Comparison of ENCODE assay signal across 14 mouse cellular contexts in the genomic region with DNA sequence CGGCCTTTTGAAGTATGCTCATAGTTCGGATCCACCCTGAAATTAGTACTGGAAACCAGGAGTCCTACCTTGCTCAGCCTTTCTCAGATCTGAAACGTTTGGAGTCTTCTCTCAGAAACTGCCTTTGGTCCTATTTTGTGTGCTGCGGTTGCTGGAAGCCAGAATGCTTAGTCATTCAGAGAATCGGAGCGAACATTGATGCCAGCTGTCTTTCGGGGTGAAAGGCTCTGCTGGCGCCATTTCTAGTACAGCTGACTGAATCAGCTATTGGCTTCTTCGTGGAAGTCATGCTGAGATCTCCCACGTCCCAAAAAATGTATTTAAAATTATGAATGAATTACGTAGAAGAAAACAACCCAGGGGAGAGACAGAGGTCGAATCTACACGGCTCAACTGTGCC.
A peak's percentile ranks its signal among the peaks of the same experiment; 100 is the strongest.
DNase-seq lines count a peak whose midpoint lies in the region; ATAC-seq and TF ChIP-seq lines count a peak whose summit lies in the region.
"Had no signal": no experiment of that assay in that cellular context is flagged by ENCODE, and none has a peak within 500 bp of the region (broad histone marks: within the 10 kb centered on the region; RNA-seq: fewer than 3 reads in every experiment).

No protein-coding gene starts in this region.

- H3K27me3 ChIP-seq in forebrain, embryonic 14.5 days (replicated peaks; ENCODE audit: control insufficient read depth, insufficient read depth, low read length) = no peaks in the 10 kb centered on the region
- H3K27me3 ChIP-seq in forebrain, embryonic 13.5 days = no peaks in the 10 kb centered on the region
- no peaks in the 10 kb centered on the region for H3K27me3 ChIP-seq in liver, adult 2 months (ENCODE audit: control insufficient read depth, insufficient read depth, low read length)
- no peaks in the 10 kb centered on the region for H3K27me3 ChIP-seq in hindbrain, embryonic 10.5 days (ENCODE audit: insufficient read depth, poor library complexity, severe bottlenecking)

- no peak for TF ChIP-seq POLR2A in liver, adult 2 months (IDR thresholded peaks at IDR 0.05; ENCODE audit: extremely low read depth, insufficient read depth, low read length)

- H3K4me2 ChIP-seq in forebrain, embryonic 14.5 days (ENCODE audit: low read length) = no peak overlapping the region
- no peak overlapping the region for H3K4me2 ChIP-seq in forebrain, embryonic 13.5 days

- ATAC-seq in forebrain, embryonic 14.5 days = no peak
- no peak for ATAC-seq in forebrain, embryonic 13.5 days
- ATAC-seq: CD4-positive, CD25-positive, alpha-beta regulatory T cell, adult 4 months; liver, postnatal 0 days had no signal

- H3K4me1 ChIP-seq in forebrain, embryonic 14.5 days (ENCODE audit: control insufficient read depth, insufficient read depth, low read length) = peaks cover 14% of the 10 kb centered on the region
- peaks cover 23% of the 10 kb centered on the region for H3K4me1 ChIP-seq in forebrain, embryonic 13.5 days
- H3K4me1 ChIP-seq in liver, adult 2 months (ENCODE audit: control insufficient read depth, insufficient read depth, low read length) = no peaks in the 10 kb centered on the region
- H3K4me1 ChIP-seq in hindbrain, embryonic 10.5 days (replicated peaks) = peaks cover 20% of the 10 kb centered on the region

- DNase-seq in forebrain, embryonic 14.5 days (ENCODE audit: low spot score) = peak; percentile 60
- peak; percentile 48 for DNase-seq in liver, adult 2 months (ENCODE audit: extremely low read depth, low read depth, low spot score)
- DNase-seq in liver = no peak
- peak; percentile 33 for DNase-seq in adrenal gland, adult 8-10 months
- DNase-seq in layer of hippocampus, adult 9-11 months = peak; percentile 67
- DNase-seq in urinary bladder, adult 18-20 months (ENCODE audit: low spot score in 2 of 2) = no peak
- DNase-seq in hindbrain, embryonic 10.5 days (ENCODE audit: low spot score) = no peak
- DNase-seq: cerebellum, adult 18-20 months; kidney, adult 11 months; liver, postnatal 0 days; midbrain, embryonic 14.5 days; thymus, postnatal 36 days had no signal

- WGBS in forebrain, embryonic 14.5 days = 64% methylated on average over 13 of the region's 13 CpGs
- 69% methylated on average over 13 of the region's 13 CpGs for WGBS in forebrain, embryonic 13.5 days
- WGBS in liver, adult 2 months = 83% methylated on average over 13 of the region's 13 CpGs
- WGBS in hindbrain, embryonic 10.5 days = 81% methylated on average over 13 of the region's 13 CpGs

- no peak overlapping the region for H3K9ac ChIP-seq in forebrain, embryonic 14.5 days (ENCODE audit: low read length)
- H3K9ac ChIP-seq in forebrain, embryonic 13.5 days = no peak overlapping the region
- H3K9ac ChIP-seq in liver, adult 2 months (ENCODE audit: low read depth, low read length) = no peak overlapping the region
- H3K9ac ChIP-seq: liver, postnatal 0 days had no signal

- TF ChIP-seq CTCF in liver, adult 2 months (IDR thresholded peaks at IDR 0.05; ENCODE audit: low read depth, low read length) = no peak

- H3K4me3 ChIP-seq in forebrain, embryonic 14.5 days (ENCODE audit: low read depth, low read length) = no peak overlapping the region
- H3K4me3 ChIP-seq in forebrain, embryonic 13.5 days = no peak overlapping the region
- no peak overlapping the region for H3K4me3 ChIP-seq in liver, adult 2 months (ENCODE audit: insufficient read depth, low read depth, low read length)
- no peak overlapping the region for H3K4me3 ChIP-seq in hindbrain, embryonic 10.5 days

- H3K27ac ChIP-seq in forebrain, embryonic 14.5 days (ENCODE audit: low read depth, low read length) = no peak overlapping the region
- H3K27ac ChIP-seq in forebrain, embryonic 13.5 days = no peak overlapping the region
- no peak overlapping the region for H3K27ac ChIP-seq in liver, adult 2 months (replicated peaks; ENCODE audit: insufficient read depth, low read depth, low read length)
- no peak overlapping the region for H3K27ac ChIP-seq in hindbrain, embryonic 10.5 days

- no peaks in the 10 kb centered on the region for H3K36me3 ChIP-seq in forebrain, embryonic 14.5 days (ENCODE audit: control insufficient read depth, insufficient read depth, low read length)
- H3K36me3 ChIP-seq in forebrain, embryonic 13.5 days (ENCODE audit: poor library complexity, severe bottlenecking) = no peaks in the 10 kb centered on the region
- H3K36me3 ChIP-seq in liver, adult 2 months (ENCODE audit: control insufficient read depth, insufficient read depth, low read length) = no peaks in the 10 kb centered on the region
- peaks cover 13% of the 10 kb centered on the region; the same call in 1 of the 2 replicates for H3K36me3 ChIP-seq in hindbrain, embryonic 10.5 days

- no peaks in the 10 kb centered on the region for H3K9me3 ChIP-seq in forebrain, embryonic 14.5 days (replicated peaks; ENCODE audit: control insufficient read depth, low read length)
- H3K9me3 ChIP-seq in forebrain, embryonic 13.5 days (replicated peaks) = no peaks in the 10 kb centered on the region
- no peaks in the 10 kb centered on the region for H3K9me3 ChIP-seq in hindbrain, embryonic 10.5 days

- H3K79me2 ChIP-seq in liver, adult 2 months (ENCODE audit: control insufficient read depth, insufficient read depth, low read length) = no peaks in the 10 kb centered on the region

Comparison
In these comparisons a context has a peak if more than half of its experiments do, and no peak if none do; other contexts are left out.
1. DNase-seq: peak in forebrain, embryonic 14.5 days (single experiment), liver, adult 2 months (single experiment), adrenal gland, adult 8-10 months (single experiment) and layer of hippocampus, adult 9-11 months (single experiment); none in liver (single experiment), urinary bladder, adult 18-20 months (0 of 2) and hindbrain, embryonic 10.5 days (single experiment).